Mouse (Mus musculus) hindbrain, embryonic 11.5 days (tissue): ENCODE data around the gene Mroh9. TPM values are rescaled to one million over a fixed set of nuclear protein-coding genes. Genes with fewer than 3 reads are reported as not detected.

ENCODE experiments used
- ATAC-seq: fragments of 200-750 bp; cut with Nextera tagmentation; 2 replicates; pipeline ENCODE4 v1.8.0; 2017; ENCODE audit warnings: mild to moderate bottlenecking, moderate TSS enrichment, moderate library complexity; ENCODE audit not compliant: low FRiP score
- DNase-seq: peaks from one replicate; pipeline ENCODE4 v3.0.0-alpha.2; 2015; ENCODE audit warnings: low spot score
- H3K27ac ChIP-seq: fragments of 300-500 bp; sonication (generic); 2 replicates; pipeline ENCODE4 v1.5.1; 2014; ENCODE audit warnings: mild to moderate bottlenecking, low read depth, low read length
- H3K27me3 ChIP-seq: fragments of 300-500 bp; sonication (generic); 2 replicates; pipeline ENCODE4 v1.6.1; 2014; ENCODE audit warnings: mild to moderate bottlenecking, low read length, moderate library complexity, mixed read lengths; ENCODE audit not compliant: control insufficient read depth, insufficient read depth
- H3K36me3 ChIP-seq: fragments of 300-500 bp; sonication (generic); 2 replicates; pipeline ENCODE4 v1.6.1; 2014; ENCODE audit warnings: mild to moderate bottlenecking, low read length, moderate library complexity, mixed read lengths; ENCODE audit not compliant: control insufficient read depth, insufficient read depth
- H3K4me1 ChIP-seq: fragments of 300-500 bp; sonication (generic); replicated peaks from 2 replicates; pipeline ENCODE4 v1.6.1; 2014; ENCODE audit warnings: low read length, mixed read lengths; ENCODE audit not compliant: control insufficient read depth, insufficient read depth
- H3K4me2 ChIP-seq: fragments of 300-500 bp; sonication (generic); replicated peaks from 2 replicates; pipeline ENCODE4 v1.6.1; 2014; ENCODE audit warnings: mild to moderate bottlenecking, low read depth, low read length
- H3K4me3 ChIP-seq: fragments of 300-500 bp; sonication (generic); 2 replicates; pipeline ENCODE4 v1.5.1; 2014; ENCODE audit warnings: low read depth, low read length
- H3K9ac ChIP-seq: fragments of 300-500 bp; sonication (generic); 2 replicates; pipeline ENCODE4 v1.6.1; 2014; ENCODE audit warnings: low read depth, low read length
- H3K9me3 ChIP-seq: fragments of 300-500 bp; sonication (generic); 2 replicates; pipeline ENCODE4 v1.6.1; 2016; ENCODE audit warnings: low read length; ENCODE audit not compliant: control insufficient read depth
- WGBS: fragments of 180-500 bp; shearing (Covaris S2); extraction: QIAGEN DNeasy Blood & Tissue Kit; methylation state at CpG from one replicate; pipeline ENCODE4 v1.1.7; 2014; 5-methylcytosine and 5-hydroxymethylcytosine counted together
- polyA plus RNA-seq: library from polyadenylated mRNA; unstranded; fragments of >200 nt; fragmentation: Nextera tagmentation; extraction: Ambion mirVana; gene quantifications from 2 replicates; pipeline ENCODE4 v1.2.1, GENCODE M21; 2014

Gene Mroh9
- polyA plus RNA-seq, 1 experiment from 2014 or later = not detected

DNA sequence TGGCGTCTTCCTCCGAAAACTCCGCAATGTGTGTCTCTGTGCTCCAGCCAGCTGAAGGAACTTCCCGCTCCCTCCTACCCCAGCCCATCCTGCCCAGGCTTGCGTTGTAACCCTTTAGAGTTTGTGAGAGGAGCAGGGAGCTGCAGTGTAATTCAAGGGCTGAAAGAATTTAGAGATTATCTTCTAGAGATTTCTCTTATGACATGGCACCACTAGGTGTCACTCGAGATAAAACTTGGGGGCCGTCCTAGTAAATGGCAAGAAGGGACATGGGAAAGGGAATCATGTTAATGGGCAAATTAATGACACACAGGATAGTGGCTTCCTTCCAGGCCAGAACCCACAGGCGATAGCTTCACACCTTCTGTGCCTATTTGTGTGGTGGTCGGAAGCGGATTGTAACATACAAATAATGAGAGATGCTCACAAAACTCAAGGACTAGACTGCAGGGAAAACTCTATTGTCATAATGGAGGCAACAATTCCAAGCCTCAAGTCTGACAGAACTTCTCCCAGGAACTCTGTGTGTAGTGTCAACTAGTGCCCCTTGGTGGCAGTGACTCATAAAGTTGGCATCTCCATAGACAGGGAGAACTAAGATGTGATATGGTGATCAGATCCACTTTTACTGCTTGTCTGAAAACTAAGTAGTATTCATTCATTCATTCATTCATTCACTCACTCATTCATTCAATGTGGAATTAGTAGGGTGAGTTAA is 6.1 kb upstream of the Mroh9 start:
- no peak overlapping the region for H3K9ac ChIP-seq
- DNase-seq (peak; percentile 55), ATAC-seq (peak; percentile 51; the same call in 1 of the 2 replicates)
- H3K27me3 ChIP-seq = no peaks in the 10 kb centered on the region
- WGBS = 56% methylated on average over 10 of the region's 10 CpGs
- no peak overlapping the region for H3K4me2 ChIP-seq
- H3K27ac ChIP-seq = no peak overlapping the region
- no peaks in the 10 kb centered on the region for H3K36me3 ChIP-seq
- no peak overlapping the region for H3K4me3 ChIP-seq
- H3K9me3 ChIP-seq = no peaks in the 10 kb centered on the region
- H3K4me1 ChIP-seq = no peaks in the 10 kb centered on the region

DNA sequence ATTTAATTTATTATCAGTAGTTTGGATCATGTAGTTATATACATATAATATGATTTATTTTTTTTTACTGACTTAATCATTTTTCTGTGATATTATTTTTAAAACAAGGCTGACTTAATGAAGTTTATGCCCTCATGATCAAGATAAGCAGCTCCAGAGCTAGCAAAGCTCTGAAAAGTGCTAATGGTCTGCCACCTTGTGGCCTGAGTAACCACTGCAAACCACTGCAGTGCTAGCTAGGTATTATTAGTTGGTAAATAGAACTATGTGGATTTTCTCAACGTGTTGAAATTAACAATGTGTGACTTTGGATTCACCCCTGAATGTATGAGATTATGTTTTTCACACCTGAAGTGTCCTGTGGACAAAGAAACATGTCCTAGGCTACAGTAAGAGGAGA is 15.0 kb downstream of the Mroh9 start:
- Histone ChIP-seq H3K27me3 (no peaks in the 10 kb centered on the region), H3K4me1 (no peaks in the 10 kb centered on the region), H3K4me3 (no peak overlapping the region), H3K4me2 (no peak overlapping the region), H3K36me3 (no peaks in the 10 kb centered on the region), H3K9me3 (no peaks in the 10 kb centered on the region), H3K9ac (no peak overlapping the region), H3K27ac (no peak overlapping the region)
- WGBS = 6% methylated on average over 1 of the region's 1 CpGs
- DNase-seq (peak; percentile 61), ATAC-seq (peak; percentile 79; the same call in 1 of the 2 replicates)

DNA sequence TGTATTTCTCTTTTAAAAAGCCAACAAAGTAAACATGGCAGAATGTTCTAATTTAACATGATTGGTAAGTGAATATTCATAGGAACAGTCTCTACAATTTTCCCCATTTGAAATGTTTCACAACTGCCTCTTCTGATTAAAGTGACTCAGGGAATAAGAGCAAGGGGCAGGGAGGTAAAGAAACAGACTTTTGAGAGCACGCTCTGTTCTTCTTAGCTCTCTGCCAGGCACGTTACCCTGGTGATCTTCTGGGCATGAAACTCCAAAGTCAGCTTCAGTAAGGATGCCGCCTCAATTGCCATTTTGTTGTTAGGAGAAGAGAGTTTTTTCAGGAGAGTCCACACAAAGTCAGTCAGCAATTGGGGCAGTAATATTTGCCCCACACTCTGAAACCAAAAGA is 25.1 kb downstream of the Mroh9 start:
- no peak for DNase-seq
- Histone ChIP-seq H3K9me3 (no peaks in the 10 kb centered on the region), H3K9ac (no peak overlapping the region)

DNA sequence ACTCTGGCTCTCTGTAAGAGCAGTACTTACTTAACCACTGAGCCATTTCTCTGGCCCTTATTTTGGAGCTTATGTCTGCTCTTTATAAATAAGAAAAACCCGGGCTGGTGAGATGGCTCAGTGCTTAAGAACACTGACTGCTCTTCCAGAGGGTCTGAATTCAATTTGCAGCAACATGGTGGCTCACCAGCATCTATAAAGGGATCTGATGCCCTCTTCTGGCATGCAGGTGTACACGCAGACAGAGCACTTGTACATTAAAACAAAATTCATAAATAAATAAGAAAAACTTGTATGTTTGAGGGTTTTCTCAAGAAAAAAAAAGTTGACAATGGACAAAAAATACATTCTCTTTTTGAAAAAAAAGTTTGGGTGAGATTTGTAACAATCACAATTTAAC is 28.1 kb downstream of the Mroh9 start:
- peak; percentile 18 for DNase-seq
- 55% methylated on average over 2 of the region's 2 CpGs for WGBS
- ATAC-seq = no peak

More for the DNA sequence above, 25.1 kb downstream of the Mroh9 start:
- no peak for ATAC-seq
- WGBS = 80% methylated on average over 3 of the region's 3 CpGs
- H3K27ac ChIP-seq = no peak overlapping the region
- no peaks in the 10 kb centered on the region for H3K4me1 ChIP-seq
- no peak overlapping the region for H3K4me3 ChIP-seq
- no peaks in the 10 kb centered on the region for H3K36me3 ChIP-seq
- no peak overlapping the region for H3K4me2 ChIP-seq
- no peaks in the 10 kb centered on the region for H3K27me3 ChIP-seq

DNA sequence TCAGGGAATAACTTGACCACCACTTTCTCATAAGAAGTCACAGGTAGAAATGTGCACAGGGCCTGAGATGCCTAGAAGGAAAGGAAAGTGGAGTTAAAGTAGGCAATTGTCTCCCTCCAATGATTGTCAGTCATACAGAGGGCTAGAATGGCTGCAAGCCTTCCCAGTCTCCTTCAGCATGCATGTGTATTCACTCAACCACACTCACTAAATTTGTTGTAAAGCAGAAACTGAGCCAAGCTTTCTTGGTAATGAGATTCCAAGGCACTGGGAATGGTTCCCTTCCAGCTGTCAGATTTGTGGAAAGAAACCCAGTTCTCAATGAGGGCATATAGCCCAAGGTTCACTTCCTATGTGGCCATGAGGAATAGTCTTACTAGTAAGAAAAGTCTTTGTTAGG is 29.8 kb downstream of the Mroh9 start:
- no peak overlapping the region for H3K4me3 ChIP-seq
- no peak overlapping the region for H3K9ac ChIP-seq
- H3K9me3 ChIP-seq = no peaks in the 10 kb centered on the region
- ATAC-seq (no peak), DNase-seq (no peak)
- H3K36me3 ChIP-seq = no peaks in the 10 kb centered on the region
- H3K27me3 ChIP-seq = no peaks in the 10 kb centered on the region
- H3K4me2 ChIP-seq = no peak overlapping the region
- H3K27ac ChIP-seq = no peak overlapping the region
- no peaks in the 10 kb centered on the region for H3K4me1 ChIP-seq

More for the DNA sequence above, 28.1 kb downstream of the Mroh9 start:
- H3K9me3 ChIP-seq = no peaks in the 10 kb centered on the region
- H3K4me1 ChIP-seq = no peaks in the 10 kb centered on the region
- no peaks in the 10 kb centered on the region for H3K27me3 ChIP-seq
- no peaks in the 10 kb centered on the region for H3K36me3 ChIP-seq
- H3K9ac ChIP-seq = no peak overlapping the region
- no peak overlapping the region for H3K4me3 ChIP-seq
- H3K27ac ChIP-seq = no peak overlapping the region
- H3K4me2 ChIP-seq = no peak overlapping the region

DNA sequence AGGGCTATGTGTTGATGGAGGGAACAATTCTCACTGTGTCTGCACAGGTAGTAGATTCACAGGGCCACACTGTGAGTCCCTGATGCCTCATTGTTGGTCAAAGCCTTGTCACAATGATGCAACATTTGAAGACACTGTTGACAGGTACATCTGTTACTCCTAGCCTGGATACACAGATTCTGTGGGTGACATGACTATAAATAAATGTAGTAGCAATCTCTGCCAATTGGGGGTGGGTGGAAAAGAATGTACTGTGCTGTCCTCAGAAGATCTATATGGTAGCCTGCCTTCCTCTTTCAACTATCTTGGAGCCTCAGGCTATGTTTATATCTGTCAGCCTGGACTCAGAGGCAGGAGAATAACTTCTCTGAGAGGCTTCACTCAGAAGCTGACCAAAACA is 62.4 kb downstream of the Mroh9 start:
- no peak overlapping the region for H3K27ac ChIP-seq
- H3K4me1 ChIP-seq = no peaks in the 10 kb centered on the region
- DNase-seq = no peak
- no peak overlapping the region for H3K4me2 ChIP-seq
- H3K9ac ChIP-seq = no peak overlapping the region
- no peaks in the 10 kb centered on the region for H3K27me3 ChIP-seq
- H3K36me3 ChIP-seq = no peaks in the 10 kb centered on the region
- H3K9me3 ChIP-seq = no peaks in the 10 kb centered on the region
- ATAC-seq = no peak
- H3K4me3 ChIP-seq = no peak overlapping the region

DNA sequence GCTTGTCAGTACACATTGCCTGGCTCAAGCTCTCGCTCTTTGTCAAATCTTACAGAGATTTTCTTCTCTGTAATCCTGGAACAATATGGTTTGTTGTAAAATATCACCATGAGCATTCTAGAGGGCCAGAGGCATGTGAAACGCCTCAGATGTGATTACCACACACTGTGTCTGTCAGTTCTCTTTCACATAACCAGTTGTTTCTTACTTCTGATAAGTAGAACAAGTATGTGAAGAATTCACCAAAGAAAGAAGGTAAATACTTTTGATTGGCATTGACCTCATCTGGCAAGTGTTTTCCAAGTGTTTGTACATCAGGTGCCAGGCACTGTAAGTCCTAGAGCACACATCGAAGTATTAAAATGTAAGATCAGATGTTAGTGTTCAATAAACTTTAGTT is 76.2 kb downstream of the Mroh9 start:
- H3K4me3 ChIP-seq = no peak overlapping the region
- no peaks in the 10 kb centered on the region for H3K27me3 ChIP-seq
- H3K36me3 ChIP-seq = no peaks in the 10 kb centered on the region
- H3K9ac ChIP-seq = no peak overlapping the region
- 73% methylated on average over 3 of the region's 3 CpGs for WGBS
- no peak for DNase-seq
- no peak overlapping the region for H3K4me2 ChIP-seq
- H3K9me3 ChIP-seq = no peaks in the 10 kb centered on the region
- ATAC-seq = no peak
- no peak overlapping the region for H3K27ac ChIP-seq
- no peaks in the 10 kb centered on the region for H3K4me1 ChIP-seq

DNA sequence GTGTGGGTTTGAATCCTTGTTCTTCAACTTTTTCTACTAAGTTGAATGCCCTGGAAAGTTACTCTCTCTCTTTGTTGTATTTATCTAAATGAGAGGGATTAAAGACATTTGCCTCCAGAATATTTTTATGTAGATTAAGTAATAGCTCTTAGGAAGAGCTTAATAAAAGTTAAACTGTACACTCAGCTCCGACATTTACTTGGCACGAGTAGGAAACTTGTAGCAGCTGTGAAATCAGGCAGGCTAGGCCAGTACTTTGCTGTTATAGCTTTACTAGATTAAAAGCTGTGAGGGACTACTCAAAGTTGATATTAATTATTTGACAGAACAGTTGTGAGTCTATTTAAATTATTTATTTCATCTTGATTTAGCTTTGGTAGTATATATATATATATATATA is 82.0 kb downstream of the Mroh9 start:
- ATAC-seq = no peak
- H3K36me3 ChIP-seq = no peaks in the 10 kb centered on the region
- no peak for DNase-seq
- no peak overlapping the region for H3K4me2 ChIP-seq
- H3K9ac ChIP-seq = no peak overlapping the region
- no peaks in the 10 kb centered on the region for H3K9me3 ChIP-seq
- H3K4me3 ChIP-seq = no peak overlapping the region
- no peaks in the 10 kb centered on the region for H3K4me1 ChIP-seq
- H3K27ac ChIP-seq = no peak overlapping the region
- WGBS = 93% methylated on average over 2 of the region's 2 CpGs
- H3K27me3 ChIP-seq = no peaks in the 10 kb centered on the region

DNA sequence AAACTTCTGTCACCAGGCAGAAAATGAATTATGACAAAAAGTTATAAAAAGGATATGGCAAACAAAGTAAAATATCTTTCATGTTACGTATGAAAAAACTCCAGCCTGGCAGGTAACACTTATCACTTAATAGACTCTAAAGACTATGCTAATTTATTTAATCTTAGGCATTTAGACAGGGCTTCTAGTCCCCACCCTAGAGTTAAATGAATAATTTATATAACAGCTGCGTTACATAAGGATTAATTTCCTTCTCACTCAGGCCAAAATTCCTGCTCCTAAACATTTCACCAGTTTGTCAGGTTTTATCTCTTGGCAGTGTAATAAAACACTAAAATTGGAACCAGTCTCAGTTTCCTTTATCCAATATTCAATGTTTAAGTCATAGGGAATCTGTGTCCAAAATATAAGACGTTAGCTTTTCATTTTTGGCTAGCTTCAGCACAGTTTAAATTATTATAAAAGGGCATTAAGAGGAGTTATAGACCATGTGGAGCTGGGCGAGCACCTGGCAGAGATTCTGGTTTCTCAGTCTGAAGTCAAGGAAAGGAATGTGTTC is 84.1 kb downstream of the Mroh9 start:
- DNase-seq = no peak
- Histone ChIP-seq H3K27me3 (no peaks in the 10 kb centered on the region), H3K27ac (no peak overlapping the region), H3K4me2 (no peak overlapping the region), H3K36me3 (no peaks in the 10 kb centered on the region), H3K9me3 (no peaks in the 10 kb centered on the region), H3K4me3 (no peak overlapping the region), H3K4me1 (no peaks in the 10 kb centered on the region), H3K9ac (no peak overlapping the region)
- ATAC-seq = no peak
- WGBS = 86% methylated on average over 4 of the region's 4 CpGs
